Mouse (Mus musculus) kidney, postnatal 36 days (tissue): Measurements from ENCODE around the gene Cspg4.

ENCODE experiments used
- DNase-seq, 2 experiments: peaks; one replicate each; pipeline ENCODE4 v3.0.0; 2021 to 2022; ENCODE audit warnings: mixed read lengths in 2 of 2

The Cspg4 gene

DNA sequence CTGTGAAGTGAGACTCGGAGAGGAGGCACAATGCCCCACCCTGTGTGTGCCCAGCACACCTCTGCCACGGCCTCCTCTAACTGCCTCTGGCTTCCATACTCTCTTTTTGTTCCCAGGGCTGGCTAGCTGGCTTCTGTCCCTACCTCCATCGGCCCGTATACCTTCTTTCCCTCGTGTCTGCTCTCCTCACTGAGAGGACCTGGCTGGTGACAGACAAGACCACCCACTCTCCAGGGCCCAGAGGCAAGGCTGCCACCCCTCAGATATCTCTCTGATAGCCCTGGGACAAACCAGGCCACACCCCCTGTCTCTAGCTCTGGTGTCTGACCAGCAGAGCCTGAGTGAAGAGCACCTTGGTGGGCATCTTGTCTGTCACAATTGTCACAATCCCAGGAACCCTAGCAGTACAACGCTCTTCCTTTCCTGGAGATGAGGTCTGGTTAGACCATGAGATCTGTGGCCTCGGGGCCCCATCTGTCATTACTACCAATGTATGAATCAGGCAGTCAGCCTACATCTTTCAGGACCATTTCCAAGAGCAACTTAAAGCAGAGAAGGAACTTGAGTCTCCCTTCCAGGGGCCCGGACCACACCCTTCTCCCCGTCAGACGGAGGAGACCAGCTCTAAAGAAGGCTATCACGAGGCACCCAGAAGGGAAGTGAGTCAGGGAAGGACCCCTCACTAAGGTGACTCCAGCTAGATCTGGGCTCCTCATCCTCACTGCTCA lies 1.0 kb downstream of the Cspg4 start:
- DNase-seq: no peak

DNA sequence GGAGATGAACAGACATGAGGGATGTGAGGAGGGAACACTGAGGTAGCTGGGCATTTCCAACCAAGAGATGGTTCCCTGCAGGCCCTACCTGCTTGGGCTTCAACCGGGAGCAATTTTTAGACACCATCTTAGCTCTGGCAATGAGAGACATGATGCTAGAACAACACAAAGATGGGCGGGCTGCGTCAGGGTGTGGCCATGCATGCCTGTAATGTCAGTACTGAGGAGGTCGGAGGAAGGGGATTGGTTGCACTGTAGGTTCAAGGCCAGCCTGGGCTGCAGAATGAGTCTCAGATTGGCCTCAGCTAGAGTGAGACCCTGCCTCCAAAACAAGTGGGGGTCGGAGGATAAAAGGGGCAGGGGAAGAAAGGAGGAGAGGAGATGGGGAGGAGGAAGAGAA lies 1.6 kb downstream of the Cspg4 start:
- DNase-seq: no peak

DNA sequence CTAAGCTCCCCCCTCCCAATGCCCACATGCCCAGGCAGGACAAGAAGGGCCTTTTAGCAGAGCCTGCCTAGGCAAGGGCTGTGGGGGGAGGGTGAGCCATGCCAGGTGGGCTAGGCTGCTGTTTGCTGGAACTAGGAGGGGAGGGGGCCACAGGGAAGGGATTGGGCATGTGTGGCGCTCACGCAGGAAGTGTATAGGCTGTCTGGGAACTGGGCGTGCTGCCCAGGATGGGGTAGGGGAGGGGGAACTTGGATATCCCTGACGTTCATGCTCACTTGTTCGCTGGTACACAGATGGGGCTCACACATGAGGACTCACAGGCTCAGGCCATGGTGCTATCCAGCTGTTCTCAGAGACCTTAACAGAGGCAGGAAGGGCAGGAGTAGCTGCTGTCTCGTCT lies 3.5 kb downstream of the Cspg4 start:
- peak in 1 of 2 experiments; percentile 42 for DNase-seq

DNA sequence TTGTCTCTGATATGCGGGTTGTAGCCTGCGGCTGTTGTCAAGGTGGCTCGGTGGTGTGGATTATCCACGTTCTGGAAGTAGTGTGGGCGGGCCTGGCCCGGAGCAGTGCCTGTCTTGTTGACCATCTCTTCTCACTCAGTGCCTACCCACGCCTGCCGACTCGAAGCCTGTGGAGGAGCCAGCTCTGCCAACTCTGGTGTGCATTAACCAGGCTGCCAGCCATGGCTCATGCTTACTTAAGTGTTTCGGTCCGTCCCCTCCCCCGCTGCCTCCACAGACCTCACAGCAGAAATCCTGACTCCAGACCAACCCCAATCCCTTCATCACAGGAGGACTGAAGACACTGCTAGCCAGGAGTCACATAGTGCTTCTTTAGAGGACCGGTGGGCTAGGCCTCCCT lies 4.7 kb downstream of the Cspg4 start:
- DNase-seq: peak; percentile 93

DNA sequence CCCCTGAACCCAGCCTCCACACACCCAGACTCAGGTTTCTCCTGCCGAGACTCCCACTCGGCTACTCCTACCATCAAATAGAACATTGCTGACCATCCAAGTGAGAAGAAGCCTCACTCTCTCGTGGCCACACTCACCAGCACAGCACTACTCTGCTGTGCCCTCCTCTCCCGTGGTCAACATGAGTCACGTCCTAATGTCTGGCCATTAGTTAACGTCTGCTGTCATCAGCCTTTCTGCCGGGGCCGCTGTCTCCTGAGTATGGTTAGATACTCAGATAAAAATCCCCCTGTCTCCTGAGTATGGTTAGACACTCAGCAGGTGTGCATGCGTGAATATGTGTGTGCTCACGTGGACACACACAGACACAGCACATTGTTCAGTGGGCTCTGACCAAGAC lies 5.9 kb downstream of the Cspg4 start:
- DNase-seq: no peak

DNA sequence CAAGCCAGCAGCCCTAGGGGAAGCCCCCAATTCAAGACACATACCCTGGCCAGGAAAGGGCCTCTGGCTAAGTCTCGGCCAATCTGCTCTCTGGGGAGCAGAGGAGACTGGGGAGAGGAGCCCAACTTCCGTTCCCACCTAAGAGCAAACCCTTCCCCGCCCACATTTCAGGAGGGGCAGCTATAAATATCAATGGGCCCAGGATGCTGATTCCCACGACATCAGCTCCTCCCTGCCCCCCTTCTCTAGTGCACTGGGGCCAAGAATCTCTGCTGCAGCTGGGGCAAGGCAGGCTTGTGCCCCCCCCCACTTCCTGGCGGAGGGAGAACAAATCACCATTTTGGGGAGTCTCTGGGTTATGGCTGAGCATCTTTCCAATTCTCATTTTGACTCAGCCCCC lies 6.4 kb downstream of the Cspg4 start:
- peak; percentile 35 to 51 for DNase-seq

DNA sequence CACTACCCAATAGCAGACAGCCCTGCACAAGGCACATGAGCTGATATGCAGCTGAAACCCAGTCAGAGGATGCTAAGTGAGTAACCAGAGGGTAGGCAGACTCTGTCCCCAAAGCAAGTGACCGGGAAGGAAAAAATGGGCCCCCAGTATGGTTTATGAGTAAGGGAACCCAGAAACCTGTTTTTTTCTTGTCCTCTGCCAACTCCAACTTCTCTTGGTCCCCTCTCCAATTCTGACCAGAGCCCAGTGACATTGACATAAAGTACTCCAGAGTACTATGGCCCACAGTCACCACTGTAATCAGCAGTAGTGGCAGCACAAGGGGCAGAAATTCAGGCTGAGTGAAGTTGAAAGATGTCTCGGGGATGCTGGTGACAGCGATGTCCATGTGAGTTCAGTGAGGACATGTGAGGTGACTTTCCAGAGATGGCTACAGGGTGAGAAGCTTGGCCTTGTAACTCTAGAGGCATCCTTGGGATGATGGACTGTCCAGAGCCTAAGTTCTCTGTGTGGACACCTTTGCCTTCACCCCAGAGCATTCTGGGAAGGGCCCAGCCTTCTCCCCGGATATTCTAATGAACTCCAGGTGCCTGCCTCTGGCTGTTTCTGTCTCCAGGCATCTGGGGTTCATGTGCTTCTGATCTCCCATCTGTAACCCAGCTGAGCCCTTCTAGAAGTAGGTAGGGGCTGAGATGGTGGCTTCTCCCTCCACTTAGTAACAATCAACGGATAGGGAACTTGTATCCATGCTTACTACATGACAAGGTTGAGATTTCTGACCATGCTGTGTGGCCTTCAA lies 7.5 kb downstream of the Cspg4 start:
- DNase-seq: no peak

DNA sequence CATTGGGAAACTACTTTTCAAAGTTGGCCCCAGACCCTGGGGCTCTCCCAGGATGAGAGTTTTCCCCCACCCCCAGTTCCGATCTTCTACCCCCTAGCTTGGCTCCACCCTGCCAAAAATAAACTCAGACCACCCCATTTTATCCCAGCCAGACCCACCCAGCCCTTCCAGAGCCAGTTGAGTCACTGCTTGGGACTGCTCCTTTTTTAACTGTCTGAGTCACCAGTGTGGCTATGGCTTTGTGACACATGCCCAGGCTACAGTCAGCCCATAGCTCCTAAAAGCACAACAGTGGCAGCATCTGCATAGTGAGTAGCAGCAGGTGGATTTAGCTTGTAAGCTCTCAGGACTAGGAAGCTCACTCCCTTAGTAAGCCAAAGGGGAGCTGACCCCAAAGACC lies 8.3 kb downstream of the Cspg4 start:
- DNase-seq: no peak

DNA sequence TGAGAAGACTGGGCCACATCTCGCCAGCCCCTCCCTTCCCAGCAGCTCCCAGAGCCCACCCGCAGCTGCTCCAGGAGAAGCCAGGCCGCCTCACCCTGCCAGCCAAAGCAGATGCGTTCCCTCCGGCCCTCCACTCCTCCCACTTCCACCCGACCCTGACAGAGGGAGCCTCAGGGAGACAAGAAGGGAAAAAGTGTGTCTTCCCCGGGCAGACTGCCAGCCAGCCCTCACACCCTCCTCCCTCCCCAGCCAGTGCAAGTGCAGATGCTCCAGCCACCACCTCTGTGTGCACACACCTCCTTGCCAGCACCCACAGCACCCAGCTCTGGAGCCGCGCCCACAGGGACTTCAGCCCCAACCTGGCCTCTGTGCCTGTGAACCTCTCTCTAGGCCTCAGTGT lies 12.0 kb downstream of the Cspg4 start:
- DNase-seq: peak; percentile 70 to 72

DNA sequence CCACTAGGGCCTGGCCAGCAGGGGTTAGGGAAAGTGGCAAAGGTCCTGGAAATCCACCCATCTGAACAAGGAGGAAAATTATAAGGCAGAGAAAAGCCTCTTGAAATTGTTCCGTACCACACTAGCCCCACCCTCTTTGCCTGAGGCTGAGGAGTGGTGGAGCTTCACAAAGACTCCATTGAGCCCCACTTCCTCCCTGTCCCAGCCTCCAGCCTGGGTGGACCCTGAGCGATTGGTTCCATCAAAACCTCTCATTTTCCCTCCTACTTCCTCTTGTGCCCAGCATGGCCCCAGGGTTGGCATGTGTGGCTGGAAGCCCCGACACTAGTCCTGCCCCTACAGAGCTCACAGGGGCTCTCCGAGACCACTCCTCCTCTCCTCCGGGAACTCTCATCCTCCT lies 12.5 kb downstream of the Cspg4 start:
- no peak for DNase-seq

DNA sequence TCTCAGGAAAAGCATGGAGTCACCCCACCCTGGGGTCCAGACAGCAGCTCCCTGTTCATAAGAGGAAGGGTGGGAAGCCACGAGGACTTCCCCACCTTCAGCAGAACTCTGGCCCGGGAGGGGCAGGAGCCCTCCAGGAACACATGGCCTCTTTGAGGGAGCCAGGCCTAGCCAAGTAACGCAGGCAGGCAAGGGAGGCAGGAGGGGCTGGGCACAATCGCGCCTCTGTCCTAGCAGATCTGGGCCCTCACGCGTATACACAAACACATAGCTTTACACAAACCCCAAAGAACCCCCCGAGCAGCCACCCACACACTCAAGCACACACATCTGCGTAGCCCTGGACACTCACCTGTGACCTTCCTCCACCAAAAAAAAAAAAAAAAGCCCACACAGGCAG lies 16.0 kb downstream of the Cspg4 start:
- no peak for DNase-seq

DNA sequence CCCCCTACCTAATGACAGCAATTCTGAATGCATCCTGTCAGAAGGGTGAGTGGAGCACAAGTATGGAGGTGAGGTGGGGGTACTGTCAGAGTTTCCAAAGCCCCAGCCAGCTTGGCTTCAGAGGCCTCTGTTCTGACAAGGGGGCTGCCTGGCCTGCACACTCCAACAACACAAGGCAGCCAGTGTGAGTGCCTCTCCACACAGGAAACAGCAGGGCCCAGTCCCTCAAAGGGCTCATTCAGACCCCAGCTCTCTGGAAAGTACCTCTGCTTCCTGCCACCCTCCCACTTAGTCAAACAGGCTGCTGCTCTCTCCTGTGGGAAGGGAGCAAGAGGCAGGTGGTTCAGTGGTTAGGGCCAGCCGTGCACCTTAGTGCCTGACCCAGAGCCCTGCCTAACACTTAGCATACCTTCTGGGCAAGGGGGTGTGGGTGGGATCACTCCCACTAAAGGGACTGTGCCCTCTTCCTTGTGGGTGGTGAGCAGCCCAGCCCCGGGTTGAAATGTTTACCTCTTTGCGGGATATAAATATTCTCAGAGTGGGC lies 16.8 kb downstream of the Cspg4 start:
- DNase-seq: no peak

DNA sequence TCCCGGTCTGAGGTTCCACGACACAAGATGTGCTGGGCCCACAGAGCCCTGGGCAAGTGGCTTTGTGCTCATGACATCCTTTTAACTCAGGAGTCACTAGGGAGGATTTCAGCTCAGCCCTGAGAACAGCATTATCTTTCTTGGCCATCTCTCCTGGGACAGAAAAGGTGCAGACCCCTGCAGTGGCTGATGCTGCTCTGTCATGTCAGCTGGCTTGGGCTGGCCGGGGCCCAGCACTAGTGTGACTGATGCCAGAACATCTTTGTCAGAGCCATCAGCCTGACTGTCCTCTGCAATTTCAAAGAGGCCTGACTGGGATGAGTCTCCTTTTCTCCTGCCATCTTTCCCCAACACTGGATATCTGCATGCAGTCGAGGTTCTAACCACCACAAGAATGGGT lies 17.4 kb downstream of the Cspg4 start:
- no peak for DNase-seq

DNA sequence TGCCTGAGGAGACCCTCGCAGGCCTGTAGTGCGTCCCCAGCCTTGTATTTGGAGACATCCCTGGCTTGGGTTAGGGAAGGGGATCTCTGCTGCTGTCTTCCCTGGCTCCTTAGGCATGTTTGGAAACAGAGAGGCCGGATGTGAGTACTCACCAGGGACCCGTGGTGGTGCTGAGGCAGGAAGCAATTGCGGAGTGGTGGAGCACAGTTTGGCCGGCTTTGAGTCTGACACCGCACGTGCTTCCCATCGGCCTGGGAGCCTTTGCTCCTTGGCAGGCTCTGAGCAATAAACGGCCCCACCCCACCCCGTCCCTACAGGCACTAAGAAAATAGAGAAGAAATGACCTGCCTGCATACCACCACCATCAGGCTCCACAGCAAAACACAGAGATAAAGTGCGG lies 18.0 kb downstream of the Cspg4 start:
- peak; percentile 61 for DNase-seq

DNA sequence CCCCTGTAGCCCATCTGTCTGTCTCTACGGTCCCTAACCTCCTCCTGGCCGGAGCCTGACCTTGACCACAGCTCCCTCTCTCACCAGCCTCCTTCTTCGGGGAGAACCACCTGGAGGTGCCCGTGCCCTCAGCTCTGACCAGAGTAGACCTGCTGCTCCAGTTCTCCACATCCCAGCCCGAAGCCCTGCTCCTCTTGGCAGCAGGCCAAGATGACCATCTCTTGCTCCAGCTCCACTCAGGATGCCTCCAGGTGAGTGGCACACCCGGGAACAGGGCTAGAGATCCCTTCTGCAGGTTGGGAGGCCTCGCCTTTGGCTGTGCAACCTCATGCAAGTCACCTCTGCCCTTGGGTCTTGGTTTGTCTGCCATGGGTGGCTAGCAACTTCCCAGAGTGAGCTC lies 18.6 kb downstream of the Cspg4 start:
- DNase-seq: no peak

DNA sequence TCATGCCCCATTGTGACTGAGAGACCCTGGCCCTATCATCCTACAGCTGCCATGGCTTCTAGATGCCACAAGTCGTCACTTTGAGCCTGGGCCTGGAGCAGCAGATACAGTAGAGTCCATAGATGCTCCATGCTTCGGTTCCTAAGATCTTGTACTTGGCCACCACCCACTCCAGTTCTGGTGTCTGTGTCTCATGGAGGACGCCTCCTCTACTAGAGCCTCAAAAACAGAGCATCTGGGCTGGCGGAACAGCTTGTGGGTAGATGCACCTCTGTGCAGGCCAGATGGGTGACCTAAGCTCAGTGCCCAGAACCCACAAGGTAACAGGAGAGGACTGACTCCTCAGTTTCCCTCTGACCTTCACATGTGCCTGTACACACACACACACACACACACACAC lies 19.5 kb downstream of the Cspg4 start:
- no peak for DNase-seq

DNA sequence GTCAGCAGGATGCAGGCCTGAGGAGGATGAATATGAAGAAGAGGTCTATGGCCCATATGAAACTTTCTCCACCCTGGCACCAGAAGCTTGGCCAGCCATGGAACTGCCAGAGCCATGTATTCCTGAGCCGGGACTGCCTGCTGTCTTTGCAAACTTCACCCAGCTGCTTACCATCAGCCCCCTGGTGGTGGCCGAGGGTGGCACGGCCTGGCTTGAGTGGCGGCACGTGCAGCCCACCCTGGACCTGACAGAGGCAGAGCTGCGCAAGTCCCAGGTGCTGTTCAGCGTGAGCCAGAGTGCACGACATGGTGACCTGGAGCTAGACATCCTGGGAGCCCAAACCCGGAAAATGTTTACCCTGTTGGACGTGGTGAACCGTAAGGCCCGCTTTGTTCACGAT lies 21.3 kb downstream of the Cspg4 start:
- DNase-seq: peak in 1 of 2 experiments; percentile 55

DNA sequence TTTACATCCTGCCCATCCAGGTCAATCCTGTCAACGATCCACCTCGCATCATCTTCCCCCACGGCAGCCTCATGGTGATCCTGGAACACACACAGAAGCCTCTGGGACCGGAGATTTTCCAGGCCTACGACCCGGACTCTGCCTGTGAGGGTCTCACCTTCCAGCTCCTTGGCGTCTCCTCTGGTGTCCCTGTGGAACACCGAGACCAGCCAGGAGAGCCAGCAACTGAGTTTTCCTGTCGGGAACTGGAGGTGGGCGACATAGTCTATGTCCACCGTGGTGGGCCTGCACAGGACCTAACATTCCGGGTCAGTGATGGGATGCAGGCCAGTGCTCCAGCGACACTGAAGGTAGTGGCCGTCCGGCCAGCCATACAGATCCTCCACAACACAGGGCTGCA lies 21.8 kb downstream of the Cspg4 start:
- no peak for DNase-seq

DNA sequence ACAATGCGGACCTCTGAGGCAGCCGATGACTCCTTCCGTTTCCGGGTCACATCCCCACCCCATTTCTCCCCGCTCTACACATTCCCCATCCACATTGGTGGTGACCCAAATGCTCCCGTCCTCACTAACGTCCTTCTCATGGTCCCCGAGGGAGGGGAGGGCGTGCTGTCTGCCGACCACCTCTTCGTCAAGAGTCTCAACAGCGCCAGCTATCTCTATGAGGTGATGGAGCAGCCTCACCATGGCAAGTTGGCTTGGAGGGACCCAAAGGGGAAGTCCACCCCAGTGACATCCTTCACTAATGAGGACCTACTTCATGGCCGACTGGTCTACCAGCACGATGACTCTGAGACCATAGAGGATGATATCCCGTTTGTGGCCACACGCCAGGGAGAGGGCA lies 22.7 kb downstream of the Cspg4 start:
- DNase-seq: no peak

DNA sequence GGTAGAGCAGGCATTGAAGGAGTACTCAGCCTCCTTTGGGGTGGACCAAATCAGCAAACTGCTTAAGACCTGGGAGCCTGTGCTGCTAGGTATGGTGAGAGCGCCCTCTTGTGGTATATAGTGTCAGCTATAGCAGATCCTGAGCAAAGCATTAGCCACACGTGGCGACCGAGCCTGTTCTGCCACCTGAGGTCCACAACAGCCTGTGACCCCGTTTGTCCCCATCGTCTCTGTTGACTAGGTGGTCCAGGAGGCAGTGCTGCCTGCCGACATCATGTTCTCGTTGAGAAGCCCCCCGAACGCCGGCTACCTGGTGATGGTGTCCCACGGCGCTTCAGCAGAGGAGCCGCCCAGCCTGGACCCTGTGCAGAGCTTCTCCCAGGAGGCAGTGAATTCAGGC lies 25.0 kb downstream of the Cspg4 start:
- peak; percentile 84 to 86 for DNase-seq

DNA sequence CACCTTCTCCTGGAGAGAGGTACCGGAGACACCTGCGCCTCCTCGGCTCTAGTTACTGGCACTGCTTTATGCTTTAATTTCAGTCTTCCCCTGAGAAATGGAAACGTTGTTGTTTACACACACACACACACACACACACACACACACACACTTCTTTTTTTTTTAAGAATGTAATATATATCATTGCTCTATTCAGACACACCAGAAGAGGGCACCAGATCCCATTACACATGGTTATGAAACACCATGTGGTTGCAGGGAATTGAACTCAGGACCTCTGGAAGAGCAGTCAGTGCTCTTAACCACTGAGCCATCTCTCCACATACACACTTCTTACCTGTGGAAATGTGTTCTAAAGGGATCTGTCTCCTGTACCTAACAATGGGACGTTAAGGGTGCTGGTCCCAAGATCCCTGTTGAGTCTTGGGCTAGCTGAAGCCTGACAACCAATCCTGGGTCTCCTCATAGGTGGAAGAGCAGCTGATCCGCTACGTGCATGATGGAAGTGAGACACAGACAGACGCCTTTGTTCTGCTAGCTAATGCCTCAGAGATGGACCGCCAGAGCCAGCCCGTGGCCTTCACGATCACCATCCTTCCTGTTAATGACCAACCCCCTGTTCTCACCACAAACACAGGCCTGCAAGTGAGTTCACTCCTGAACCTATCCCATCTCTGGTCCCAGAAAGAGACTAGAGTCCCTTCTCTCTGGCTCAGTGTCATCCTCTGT lies 25.9 kb downstream of the Cspg4 start:
- no peak for DNase-seq

DNA sequence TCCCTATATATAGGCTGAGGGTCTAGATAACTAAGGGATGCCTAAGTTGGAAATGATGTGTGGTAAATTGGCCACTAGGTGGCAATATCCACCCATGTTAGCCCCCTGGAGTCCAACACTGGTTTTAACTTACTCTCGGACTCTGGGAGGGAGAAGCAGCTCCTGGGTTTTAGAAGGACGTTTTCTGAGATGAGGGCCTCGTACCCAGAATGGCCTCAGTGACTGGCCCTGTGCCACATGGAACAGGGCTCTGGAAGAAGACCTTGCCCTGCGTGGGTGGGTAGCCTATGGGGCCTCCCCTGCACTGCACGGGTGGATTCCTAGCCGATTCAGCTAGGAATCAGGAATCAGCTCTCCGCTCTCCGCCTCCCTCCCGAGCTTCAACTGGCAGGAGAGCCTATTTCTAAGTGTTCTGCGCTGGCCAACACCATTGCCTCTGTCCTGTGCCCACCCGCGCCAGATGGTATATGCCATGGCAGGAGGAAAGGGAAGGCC lies 26.7 kb downstream of the Cspg4 start:
- DNase-seq: peak; percentile 72 to 75

DNA sequence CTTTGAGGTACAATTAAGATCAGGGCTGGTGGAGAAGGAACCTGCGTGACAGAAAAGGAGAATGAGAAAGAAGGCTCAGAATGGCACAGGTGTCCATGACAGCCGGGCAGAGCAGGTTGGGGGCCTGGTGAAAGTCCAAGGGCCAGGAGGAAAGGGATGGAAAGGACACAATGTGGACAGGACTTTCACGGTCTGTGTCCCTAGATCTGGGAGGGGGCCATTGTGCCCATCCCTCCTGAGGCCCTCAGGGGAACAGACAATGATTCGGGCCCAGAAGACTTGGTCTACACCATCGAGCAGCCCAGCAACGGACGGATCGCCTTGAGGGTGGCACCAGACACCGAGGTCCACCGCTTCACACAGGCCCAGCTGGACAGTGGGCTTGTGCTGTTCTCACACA lies 27.3 kb downstream of the Cspg4 start:
- no peak for DNase-seq
